Mouse (Mus musculus) neural tube, embryonic 12.5 days (tissue): ENCODE data around the gene Cmbl. TPM values are rescaled to one million over a fixed set of nuclear protein-coding genes. Genes with fewer than 3 reads are reported as not detected.

Source experiments
- ATAC-seq: fragments of 200-750 bp; cut with Nextera tagmentation; 2 replicates; pipeline ENCODE4 v1.8.0; 2017; ENCODE audit warnings: low read depth, mild to moderate bottlenecking, moderate TSS enrichment, moderate library complexity; ENCODE audit not compliant: low FRiP score
- H3K27ac ChIP-seq: fragments of 300-500 bp; sonication (generic); 2 replicates; pipeline ENCODE4 v1.5.1; 2016
- H3K27me3 ChIP-seq: fragments of 300-500 bp; sonication (generic); replicated peaks from 2 replicates; pipeline ENCODE4 v1.6.1; 2016; ENCODE audit warnings: mild to moderate bottlenecking
- H3K36me3 ChIP-seq: fragments of 300-500 bp; sonication (generic); 2 replicates; pipeline ENCODE4 v1.6.1; 2016; ENCODE audit warnings: mild to moderate bottlenecking
- H3K4me1 ChIP-seq: fragments of 300-500 bp; sonication (generic); 2 replicates; pipeline ENCODE4 v1.6.1; 2016
- H3K4me2 ChIP-seq: fragments of 300-500 bp; sonication (generic); replicated peaks from 2 replicates; pipeline ENCODE4 v1.6.1; 2016; ENCODE audit warnings: mild to moderate bottlenecking
- H3K4me3 ChIP-seq: fragments of 300-500 bp; sonication (generic); 2 replicates; pipeline ENCODE4 v1.5.1; 2016
- H3K9ac ChIP-seq: fragments of 300-500 bp; sonication (generic); 2 replicates; pipeline ENCODE4 v1.6.1; 2016; ENCODE audit warnings: mild to moderate bottlenecking
- H3K9me3 ChIP-seq: fragments of 300-500 bp; sonication (generic); 2 replicates; pipeline ENCODE4 v1.6.1; 2016; ENCODE audit warnings: mild to moderate bottlenecking
- WGBS: fragments of 180-500 bp; shearing (Covaris S2); methylation state at CpG from one replicate; pipeline ENCODE4 v1.1.7; 2016; 5-methylcytosine and 5-hydroxymethylcytosine counted together
- polyA plus RNA-seq: library from polyadenylated mRNA; unstranded; fragments of >200 nt; fragmentation: Nextera tagmentation; extraction: Ambion mirVana; gene quantifications from 2 replicates; pipeline ENCODE4 v1.2.1, GENCODE M21; 2016

The Cmbl gene
- polyA plus RNA-seq, 1 experiment from 2014 or later, result 3.0 TPM

DNA sequence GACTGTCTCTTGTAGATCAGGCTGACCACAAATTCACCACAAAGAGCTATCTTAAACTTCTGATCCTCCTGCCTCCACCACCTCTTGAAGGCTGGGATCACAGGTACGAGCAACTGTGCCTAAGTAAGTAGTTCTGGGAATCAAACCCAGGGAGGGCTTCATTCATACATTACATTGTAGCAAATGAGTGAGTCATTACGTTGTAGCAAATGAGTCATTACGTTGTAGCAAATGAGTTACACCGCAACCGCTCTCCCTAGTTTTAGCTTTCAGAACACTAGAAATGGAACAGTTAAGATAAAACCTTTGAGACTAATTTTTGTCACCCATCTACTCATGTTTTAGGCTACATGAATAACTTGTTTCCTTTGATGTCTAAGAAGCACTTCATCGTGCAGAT lies 18.9 kb upstream of the Cmbl start:
- no peaks in the 10 kb centered on the region for H3K9me3 ChIP-seq
- no peak overlapping the region for H3K27ac ChIP-seq
- 91% methylated on average over 6 of the region's 6 CpGs for WGBS
- no peak for ATAC-seq
- H3K4me1 ChIP-seq, result peaks cover 18% of the 10 kb centered on the region
- no peak overlapping the region for H3K9ac ChIP-seq
- H3K4me3 ChIP-seq, result no peak overlapping the region
- H3K27me3 ChIP-seq, result no peaks in the 10 kb centered on the region
- no peak overlapping the region for H3K4me2 ChIP-seq
- no peaks in the 10 kb centered on the region for H3K36me3 ChIP-seq

DNA sequence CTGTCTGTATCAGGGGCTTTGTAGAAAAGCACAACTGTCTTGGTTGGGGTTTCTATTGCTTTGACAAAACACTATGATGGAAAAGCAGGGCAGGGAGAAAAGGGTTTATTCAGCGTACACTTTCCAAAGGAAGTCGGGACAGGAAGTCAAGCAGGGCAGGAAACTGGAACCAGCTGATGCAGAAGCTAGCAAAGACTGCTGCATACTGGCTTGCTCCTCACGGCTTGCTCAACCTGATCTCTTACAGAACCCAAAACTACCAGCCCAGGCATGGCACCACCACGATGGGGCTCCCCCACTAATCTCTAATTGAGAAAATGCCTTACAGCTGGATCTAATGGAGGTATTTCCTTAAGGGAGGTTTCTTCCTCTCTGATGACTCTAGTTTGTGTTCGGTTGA lies 17.8 kb upstream of the Cmbl start:
- no peak for ATAC-seq
- no peaks in the 10 kb centered on the region for H3K9me3 ChIP-seq
- H3K4me2 ChIP-seq, result no peak overlapping the region
- no peak overlapping the region for H3K27ac ChIP-seq
- no peaks in the 10 kb centered on the region for H3K27me3 ChIP-seq
- 76% methylated on average over 5 of the region's 5 CpGs for WGBS
- peaks cover 9% of the 10 kb centered on the region for H3K4me1 ChIP-seq
- H3K9ac ChIP-seq, result no peak overlapping the region
- no peak overlapping the region for H3K4me3 ChIP-seq
- no peaks in the 10 kb centered on the region for H3K36me3 ChIP-seq

DNA sequence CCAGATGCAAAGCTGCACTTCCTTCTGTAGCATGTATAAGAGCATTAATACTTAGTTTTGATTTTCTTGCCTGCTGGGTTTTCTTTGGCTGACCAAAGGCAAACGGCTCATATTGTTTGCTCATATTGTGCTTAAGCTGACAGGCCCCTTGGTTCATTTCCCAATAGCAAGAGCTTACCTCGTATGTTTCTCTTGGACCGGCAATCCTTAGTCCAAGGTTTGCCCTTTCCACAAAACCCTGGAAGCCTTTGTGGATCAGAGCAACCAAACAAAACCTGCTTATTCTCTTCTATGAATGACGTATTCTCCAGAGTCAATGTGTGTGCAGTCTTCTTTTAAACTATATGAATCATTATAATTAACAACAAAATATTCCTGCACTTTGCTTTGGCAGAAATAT lies 14.8 kb upstream of the Cmbl start:
- Histone ChIP-seq H3K9me3 (no peaks in the 10 kb centered on the region), H3K4me3 (no peak overlapping the region), H3K27ac (no peak overlapping the region), H3K4me2 (no peak overlapping the region), H3K4me1 (no peaks in the 10 kb centered on the region), H3K36me3 (no peaks in the 10 kb centered on the region), H3K9ac (no peak overlapping the region), H3K27me3 (no peaks in the 10 kb centered on the region)
- no peak for ATAC-seq
- WGBS, result 91% methylated on average over 4 of the region's 4 CpGs

DNA sequence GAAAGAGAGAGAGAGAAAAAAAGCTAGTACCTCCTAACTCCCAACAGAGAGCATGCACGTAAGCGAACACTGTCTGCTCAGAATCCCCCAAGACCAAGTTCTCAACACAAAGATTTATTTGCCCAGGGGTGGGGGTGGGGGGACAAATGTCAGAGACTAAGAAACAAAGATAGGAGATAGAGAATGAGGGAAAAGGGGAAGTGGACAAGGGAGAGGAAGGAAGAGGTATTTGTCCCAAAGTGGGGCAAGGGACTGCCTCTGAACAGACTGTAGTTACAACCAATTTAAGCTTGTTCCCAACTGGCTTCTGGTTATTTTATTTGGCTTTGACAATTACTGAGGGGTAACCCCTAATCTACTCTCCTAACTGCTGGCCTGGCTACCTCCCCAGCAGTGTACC lies 10.3 kb upstream of the Cmbl start:
- no peaks in the 10 kb centered on the region for H3K27me3 ChIP-seq
- no peak overlapping the region for H3K27ac ChIP-seq
- no peaks in the 10 kb centered on the region for H3K4me1 ChIP-seq
- no peak overlapping the region for H3K9ac ChIP-seq
- no peak for ATAC-seq
- 0 out of 2 replicates have a peak, but pooled peaks cover under 1% of the 10 kb centered on the region for H3K9me3 ChIP-seq
- H3K4me3 ChIP-seq, result no peak overlapping the region
- WGBS, result 84% methylated on average over 2 of the region's 2 CpGs
- H3K36me3 ChIP-seq, result no peaks in the 10 kb centered on the region
- H3K4me2 ChIP-seq, result no peak overlapping the region

DNA sequence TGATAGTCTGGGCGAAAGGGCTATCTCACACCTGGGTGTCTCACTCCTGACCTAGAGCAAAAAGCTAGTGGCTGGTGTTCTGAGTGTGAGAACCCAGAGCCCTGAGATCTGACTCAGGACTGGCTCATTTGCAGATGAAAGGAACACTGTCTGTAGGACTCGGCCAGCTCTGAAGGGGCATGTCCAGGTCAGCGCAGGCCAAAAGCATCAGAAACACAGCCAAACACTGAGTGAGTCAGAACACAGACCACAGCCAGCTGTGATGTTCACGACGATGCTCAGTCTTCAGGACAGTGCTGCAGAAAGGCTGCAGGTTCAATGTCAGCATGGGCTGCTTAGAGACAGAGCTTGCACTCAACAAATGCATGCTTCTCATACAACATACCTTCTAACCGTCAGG lies 3.8 kb upstream of the Cmbl start:
- H3K9me3 ChIP-seq, result 0 out of 2 replicates have a peak, but pooled peaks cover 7% of the 10 kb centered on the region
- WGBS, result 65% methylated on average over 6 of the region's 6 CpGs
- no peak for ATAC-seq
- no peak overlapping the region for H3K9ac ChIP-seq
- no peaks in the 10 kb centered on the region for H3K36me3 ChIP-seq
- H3K4me3 ChIP-seq, result no peak overlapping the region
- no peaks in the 10 kb centered on the region for H3K4me1 ChIP-seq
- H3K27me3 ChIP-seq, result no peaks in the 10 kb centered on the region
- no peak overlapping the region for H3K27ac ChIP-seq
- H3K4me2 ChIP-seq, result no peak overlapping the region

DNA sequence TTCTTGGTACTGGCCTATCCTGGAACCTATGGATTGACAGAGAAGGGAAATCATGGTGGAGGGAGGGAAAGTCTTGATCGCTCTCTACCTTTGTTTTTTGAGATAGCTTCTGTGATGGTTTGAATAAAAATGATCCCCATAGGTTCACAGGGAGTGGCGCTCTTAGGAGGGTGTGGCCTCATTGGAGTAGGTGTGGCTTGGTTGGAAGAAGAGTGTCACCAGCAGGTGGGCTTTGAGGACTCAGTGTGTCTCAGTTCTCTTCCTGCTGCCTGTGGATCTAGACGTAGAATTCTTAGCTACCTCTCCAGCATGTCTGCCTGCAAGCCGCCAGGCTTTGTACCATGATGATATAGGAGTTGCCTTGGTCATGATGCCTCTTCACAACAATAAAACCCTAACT lies 3.2 kb upstream of the Cmbl start:
- no peaks in the 10 kb centered on the region for H3K4me1 ChIP-seq
- 0 out of 2 replicates have a peak, but pooled peaks cover 7% of the 10 kb centered on the region for H3K9me3 ChIP-seq

DNA sequence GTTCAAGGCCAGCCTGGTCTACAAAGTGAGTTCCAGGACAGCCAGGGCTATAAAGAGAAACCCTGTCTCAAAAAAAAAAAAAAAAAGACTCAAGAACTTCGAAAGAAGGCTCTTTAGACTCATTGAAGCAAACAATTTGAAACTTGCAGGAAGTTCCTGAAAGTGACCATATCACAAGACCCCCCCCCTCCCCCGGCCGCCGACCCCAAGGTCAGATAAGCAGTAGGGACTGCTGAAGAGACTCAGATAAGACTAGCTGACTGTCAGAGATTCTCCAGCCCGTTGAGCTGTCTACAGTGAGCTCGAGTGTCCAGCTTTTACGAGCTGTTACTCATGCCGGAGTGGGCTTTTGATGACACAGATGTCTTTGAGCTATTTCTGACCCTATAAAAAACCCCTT lies 2.3 kb upstream of the Cmbl start:
- Histone ChIP-seq H3K4me1 (no peaks in the 10 kb centered on the region), H3K36me3 (no peaks in the 10 kb centered on the region), H3K9me3 (0 out of 2 replicates have a peak, but pooled peaks cover 7% of the 10 kb centered on the region), H3K9ac (no peak overlapping the region), H3K4me3 (no peak overlapping the region), H3K27ac (no peak overlapping the region), H3K4me2 (no peak overlapping the region), H3K27me3 (no peaks in the 10 kb centered on the region)
- 78% methylated on average over 8 of the region's 8 CpGs for WGBS
- ATAC-seq, result no peak

More for the DNA sequence above, 3.2 kb upstream of the Cmbl start:
- no peak for ATAC-seq
- no peak overlapping the region for H3K4me2 ChIP-seq
- H3K4me3 ChIP-seq, result no peak overlapping the region
- 91% methylated on average over 4 of the region's 4 CpGs for WGBS
- H3K27me3 ChIP-seq, result no peaks in the 10 kb centered on the region
- no peak overlapping the region for H3K9ac ChIP-seq
- H3K27ac ChIP-seq, result no peak overlapping the region
- no peaks in the 10 kb centered on the region for H3K36me3 ChIP-seq

DNA sequence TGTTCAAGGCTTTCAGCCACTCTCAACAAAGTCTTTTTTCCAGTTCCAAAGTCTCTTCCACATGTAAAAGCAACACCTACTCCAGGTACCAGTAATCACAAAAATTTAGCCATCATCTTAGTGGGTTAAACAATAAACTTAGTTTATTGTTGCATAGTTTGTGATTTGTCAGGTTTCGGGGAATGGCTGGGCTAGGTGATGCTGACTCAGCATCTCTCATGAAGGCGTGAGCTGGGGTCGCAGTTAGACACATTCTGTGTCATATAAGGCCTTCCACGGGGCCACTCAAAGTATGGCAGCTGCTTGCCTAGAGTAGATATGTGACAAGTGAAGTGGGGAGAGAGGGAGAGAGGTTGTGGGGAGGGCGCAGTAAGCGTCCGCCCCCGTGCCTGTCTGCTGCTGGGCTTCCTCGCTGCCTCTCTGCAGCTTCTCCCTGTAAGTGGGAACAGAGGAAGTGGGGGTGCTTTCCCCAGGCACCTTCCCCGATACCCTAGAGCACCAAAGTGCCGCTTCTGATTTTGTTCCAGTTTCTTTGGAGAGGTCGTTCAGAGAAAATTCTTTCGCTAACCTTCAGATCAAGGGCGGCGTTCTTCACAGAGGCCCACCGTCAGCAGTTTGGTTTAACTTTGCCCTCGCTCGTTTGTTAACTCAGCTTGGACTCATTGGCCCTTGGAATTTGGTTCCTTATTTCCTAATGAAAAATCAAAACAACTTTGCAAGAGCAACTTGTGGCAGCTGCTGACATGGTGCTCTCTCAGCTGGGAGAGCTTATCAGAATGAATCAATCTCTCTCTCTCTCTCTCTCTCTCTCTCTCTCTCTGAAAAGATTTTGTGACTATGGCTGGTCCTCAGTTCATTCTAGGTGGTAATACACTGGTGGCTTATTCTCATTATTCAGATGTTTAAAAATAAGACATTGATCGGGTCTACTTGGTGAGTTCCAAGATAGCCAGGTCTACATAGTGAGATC lies 1.3 kb upstream of the Cmbl start:
- Histone ChIP-seq H3K27ac (no peak overlapping the region), H3K4me3 (no peak overlapping the region), H3K4me1 (peaks cover 4% of the 10 kb centered on the region), H3K36me3 (no peaks in the 10 kb centered on the region), H3K9ac (no peak overlapping the region), H3K27me3 (no peaks in the 10 kb centered on the region), H3K4me2 (no peak overlapping the region), H3K9me3 (0 out of 2 replicates have a peak, but pooled peaks cover 7% of the 10 kb centered on the region)
- 75% methylated on average over 19 of the region's 19 CpGs for WGBS
- no peak for ATAC-seq

DNA sequence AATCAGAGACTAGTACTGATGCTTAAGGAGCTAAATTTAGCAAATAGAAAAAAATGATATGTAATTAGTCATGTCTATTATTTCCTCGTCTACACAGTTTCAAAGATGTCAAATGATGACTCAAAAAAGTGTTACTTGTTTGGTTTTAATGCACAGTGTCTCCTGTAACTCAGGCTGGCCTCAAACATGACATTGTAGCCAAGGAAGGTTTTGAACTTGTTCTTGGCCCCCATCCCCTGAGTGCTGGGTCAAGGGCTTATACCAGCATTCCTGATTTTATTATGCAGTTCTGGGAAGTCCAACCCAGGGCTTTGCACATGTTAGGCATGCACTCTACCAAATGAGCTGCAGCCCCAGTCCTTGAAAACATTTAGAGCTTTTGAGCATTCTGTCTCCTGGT lies 597 bp downstream of the Cmbl start:
- Histone ChIP-seq H3K4me3 (no peak overlapping the region), H3K4me2 (no peak overlapping the region), H3K4me1 (peaks cover 4% of the 10 kb centered on the region), H3K9me3 (0 out of 2 replicates have a peak, but pooled peaks cover 3% of the 10 kb centered on the region), H3K27me3 (no peaks in the 10 kb centered on the region), H3K9ac (no peak overlapping the region), H3K36me3 (no peaks in the 10 kb centered on the region), H3K27ac (no peak overlapping the region)
- ATAC-seq, result no peak
- 76% methylated on average over 1 of the region's 1 CpGs for WGBS

DNA sequence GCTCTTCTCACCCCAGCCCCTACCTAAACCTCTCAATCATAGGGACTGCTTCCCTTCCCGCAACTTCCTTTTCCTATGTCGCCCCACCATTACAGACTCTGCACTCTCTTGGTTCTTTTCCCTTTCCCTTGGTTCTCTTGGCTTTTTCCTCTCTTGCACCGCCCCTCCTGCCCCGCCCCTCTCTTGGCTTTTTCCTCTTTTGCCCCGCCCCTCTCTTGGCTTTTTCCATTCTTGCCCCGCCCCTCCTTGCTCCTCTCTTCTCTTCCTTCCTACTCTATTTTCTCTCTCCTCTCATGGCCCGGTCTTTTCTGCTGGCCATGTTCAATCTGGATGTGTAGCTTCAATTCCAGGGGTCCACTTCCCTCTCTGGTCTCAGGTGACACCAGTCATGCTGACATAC lies 2.2 kb downstream of the Cmbl start:
- peaks cover 4% of the 10 kb centered on the region for H3K4me1 ChIP-seq
- no peaks in the 10 kb centered on the region for H3K36me3 ChIP-seq
- H3K27me3 ChIP-seq, result no peaks in the 10 kb centered on the region
- no peak overlapping the region for H3K9ac ChIP-seq
- no peaks in the 10 kb centered on the region for H3K9me3 ChIP-seq
- no peak overlapping the region for H3K4me3 ChIP-seq
- ATAC-seq, result no peak
- no peak overlapping the region for H3K27ac ChIP-seq
- WGBS, result 70% methylated on average over 7 of the region's 7 CpGs
- H3K4me2 ChIP-seq, result no peak overlapping the region

DNA sequence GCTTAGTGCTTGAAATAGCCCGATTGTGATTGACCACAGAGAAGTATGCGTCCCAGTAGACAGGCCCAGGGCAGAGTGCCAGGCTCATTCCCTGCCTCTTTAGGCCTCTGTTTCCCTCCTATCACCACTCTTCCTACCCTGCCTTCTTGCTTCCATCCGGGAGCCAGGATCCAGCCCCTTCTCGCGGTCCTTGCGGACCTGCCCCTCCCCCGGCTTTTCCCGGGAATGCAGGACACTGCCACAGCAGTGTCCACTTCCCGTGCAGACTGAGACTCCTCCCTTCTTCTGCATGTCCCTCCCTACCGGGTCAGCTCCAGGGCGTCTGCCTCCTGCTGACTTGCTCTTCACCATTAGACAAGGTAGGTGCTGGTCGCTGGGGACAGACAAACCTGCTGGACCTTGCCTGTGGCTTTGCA lies 3.4 kb downstream of the Cmbl start:
- no peak overlapping the region for H3K4me3 ChIP-seq
- no peaks in the 10 kb centered on the region for H3K36me3 ChIP-seq
- H3K27ac ChIP-seq, result no peak overlapping the region
- WGBS, result 21% methylated on average over 12 of the region's 12 CpGs
- peaks cover 4% of the 10 kb centered on the region for H3K4me1 ChIP-seq
- H3K9ac ChIP-seq, result no peak overlapping the region
- no peaks in the 10 kb centered on the region for H3K27me3 ChIP-seq
- 0 out of 2 replicates have a peak, but pooled peaks have one; percentile 9 for ATAC-seq
- H3K4me2 ChIP-seq, result peak overlapping the region; percentile 34; the same call in 1 of the 2 replicates
- no peaks in the 10 kb centered on the region for H3K9me3 ChIP-seq

DNA sequence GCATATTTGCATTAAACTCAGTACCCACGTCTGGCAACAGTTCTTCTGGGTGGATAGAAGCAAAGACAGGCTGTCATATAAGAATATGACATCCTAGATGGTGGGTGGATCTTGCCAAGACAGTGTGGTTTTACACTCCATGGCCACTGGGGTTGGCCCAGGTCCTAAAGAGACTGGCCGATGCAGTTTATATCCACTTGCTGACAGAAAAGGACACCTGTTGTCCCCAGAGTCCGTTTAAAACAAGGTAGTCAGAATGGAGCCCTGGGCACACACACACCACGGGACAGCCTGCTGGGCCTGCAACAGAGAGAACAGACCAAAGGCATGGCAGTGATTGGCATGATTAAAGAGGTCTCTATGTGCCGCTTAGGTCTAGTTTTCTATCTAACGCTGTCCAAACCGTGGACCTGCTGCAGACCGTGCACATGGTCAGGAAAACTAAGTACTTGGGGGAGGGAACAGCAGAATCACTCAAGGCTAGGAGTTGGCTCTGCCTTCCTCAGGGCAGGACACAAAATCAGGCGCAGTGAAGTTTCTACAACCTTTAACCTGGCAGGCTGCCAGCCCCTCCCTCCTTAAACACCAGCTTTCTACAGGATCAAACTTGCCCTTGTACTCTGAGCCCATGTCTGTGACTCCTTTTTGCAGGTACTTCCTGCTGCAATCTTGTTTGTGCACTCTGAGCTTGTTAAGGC lies 4.3 kb downstream of the Cmbl start:
- peaks cover 4% of the 10 kb centered on the region for H3K4me1 ChIP-seq
- no peak overlapping the region for H3K4me2 ChIP-seq
- H3K9ac ChIP-seq, result no peak overlapping the region
- H3K27ac ChIP-seq, result no peak overlapping the region
- H3K36me3 ChIP-seq, result no peaks in the 10 kb centered on the region
- no peak for ATAC-seq
- H3K9me3 ChIP-seq, result no peaks in the 10 kb centered on the region
- H3K27me3 ChIP-seq, result no peaks in the 10 kb centered on the region
- 79% methylated on average over 9 of the region's 9 CpGs for WGBS
- H3K4me3 ChIP-seq, result no peak overlapping the region
